17 mouse cellular contexts compared by ENCODE assay signal in the genomic region with DNA sequence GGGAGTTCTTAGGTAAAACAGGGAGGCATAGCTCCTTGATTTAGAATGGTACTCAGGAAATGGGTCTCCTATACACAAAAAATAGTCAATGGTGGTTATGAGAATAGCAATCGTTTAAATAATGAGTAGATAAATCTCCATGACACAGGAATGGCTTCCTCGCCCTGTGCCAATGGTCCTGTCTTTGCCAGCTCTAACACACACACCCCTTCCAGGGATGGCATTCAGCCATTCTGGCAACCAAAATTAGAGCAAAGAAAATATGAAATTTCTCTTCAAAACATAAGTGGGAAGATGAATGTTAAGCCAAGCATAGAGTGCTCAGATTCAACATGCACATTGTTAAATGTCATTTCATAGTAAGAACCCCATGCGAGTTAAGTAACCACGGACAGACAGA.
DNase-seq lines count a peak whose midpoint lies in the region; TF ChIP-seq lines count a peak whose summit lies in the region.
"Had no signal": no experiment of that assay in that cellular context is flagged by ENCODE, and none has a peak within 500 bp of the region (broad histone marks: within the 10 kb centered on the region; RNA-seq: fewer than 3 reads in every experiment).

No protein-coding gene starts in this region.

- WGBS in kidney, adult 2 months = 74% methylated on average over 4 of the region's 4 CpGs

- H3K27me3 ChIP-seq in kidney, adult 2 months (replicated peaks; ENCODE audit: control insufficient read depth, insufficient read depth, low read length) = no peaks in the 10 kb centered on the region
- H3K27me3 ChIP-seq: neural tube, embryonic 13.5 days had no signal

- no peak overlapping the region for H3K27ac ChIP-seq in kidney, adult 2 months (ENCODE audit: insufficient read depth, low read depth, low read length)
- H3K27ac ChIP-seq: gastrocnemius, adult 2 months; macrophage; neural tube, embryonic 13.5 days had no signal

- H3K36me3 ChIP-seq in kidney, adult 2 months (ENCODE audit: control insufficient read depth, insufficient read depth, low read length) = no peaks in the 10 kb centered on the region
- H3K36me3 ChIP-seq: neural tube, embryonic 13.5 days had no signal

- TF ChIP-seq POLR2A in kidney, adult 2 months (IDR thresholded peaks at IDR 0.05; ENCODE audit: low read depth, low read length) = no peak

- TF ChIP-seq CTCF in kidney, adult 2 months (conservative IDR thresholded peaks at IDR 0.05; ENCODE audit: insufficient read depth, insufficient read length, low read depth, low read length) = no peak

- H3K4me1 ChIP-seq in kidney, adult 2 months (ENCODE audit: control insufficient read depth, insufficient read depth, low read length) = no peaks in the 10 kb centered on the region

- H3K4me3 ChIP-seq in kidney, adult 2 months (ENCODE audit: insufficient read depth, low read depth, low read length) = no peak overlapping the region
- H3K4me3 ChIP-seq: gastrocnemius, adult 2 months; neural tube, embryonic 13.5 days had no signal

- peak; percentile 80 to 81 for DNase-seq in cerebellum, postnatal 10 days
- no peak for DNase-seq in cerebellum, adult 18-20 months
- peak; percentile 7 for DNase-seq in kidney, adult 2 months
- no peak for DNase-seq in kidney, adult 18-20 months
- DNase-seq in right cerebral cortex, postnatal 4 days = peak; percentile 26
- DNase-seq in right cerebral cortex, postnatal 36 days (ENCODE audit: low spot score in 2 of 2) = no peak
- no peak for DNase-seq in c-Kit-positive CD71-positive TER-119-positive erythroid progenitor cells, embryonic 14.5 days (ENCODE audit: low spot score)
- DNase-seq: B cell, adult 2 months; cerebellum, adult 11 months; gastrocnemius, adult 2 months; kidney, adult 8-10 months; kidney, postnatal 25 days; liver; liver, postnatal 0 days; thymus, postnatal 4 days had no signal

Comparison
In these comparisons a context has a peak if more than half of its experiments do, and no peak if none do; other contexts are left out.
1. DNase-seq: peak in cerebellum, postnatal 10 days (2 of 2), kidney, adult 2 months (single experiment) and right cerebral cortex, postnatal 4 days (single experiment); none in cerebellum, adult 18-20 months (0 of 2), kidney, adult 18-20 months (single experiment), right cerebral cortex, postnatal 36 days (0 of 2) and c-Kit-positive CD71-positive TER-119-positive erythroid progenitor cells, embryonic 14.5 days (single experiment).